Mouse (Mus musculus) thymus, postnatal 4 days (tissue): ENCODE results near the gene Iqce.

ENCODE experiments used
- DNase-seq: peaks from one replicate; pipeline ENCODE4 v3.0.0; 2021

Gene Iqce

GRCm38 (mm10) chr5:140661427-140661826 lies 40.8 kb downstream of the Iqce start:
- no peak for DNase-seq

DNA sequence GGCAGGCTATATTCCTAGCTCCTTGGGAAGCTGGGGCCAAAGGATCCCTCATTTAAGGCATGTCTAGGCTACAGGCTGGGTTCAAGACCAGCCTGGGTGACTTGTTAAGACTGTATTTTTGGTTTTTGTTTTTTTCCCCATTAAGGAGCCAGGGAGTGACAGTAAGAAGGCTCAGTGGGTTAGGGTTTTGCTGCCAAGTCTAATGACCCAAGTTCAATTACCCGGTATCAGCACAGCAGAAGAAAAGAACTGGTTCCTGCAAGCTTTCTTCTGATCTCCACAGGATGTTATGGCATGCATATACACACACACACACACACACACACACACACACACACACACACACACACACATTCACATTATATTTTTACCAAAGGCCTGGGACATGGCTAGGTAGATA lies 41.8 kb downstream of the Iqce start:
- DNase-seq, result no peak

DNA sequence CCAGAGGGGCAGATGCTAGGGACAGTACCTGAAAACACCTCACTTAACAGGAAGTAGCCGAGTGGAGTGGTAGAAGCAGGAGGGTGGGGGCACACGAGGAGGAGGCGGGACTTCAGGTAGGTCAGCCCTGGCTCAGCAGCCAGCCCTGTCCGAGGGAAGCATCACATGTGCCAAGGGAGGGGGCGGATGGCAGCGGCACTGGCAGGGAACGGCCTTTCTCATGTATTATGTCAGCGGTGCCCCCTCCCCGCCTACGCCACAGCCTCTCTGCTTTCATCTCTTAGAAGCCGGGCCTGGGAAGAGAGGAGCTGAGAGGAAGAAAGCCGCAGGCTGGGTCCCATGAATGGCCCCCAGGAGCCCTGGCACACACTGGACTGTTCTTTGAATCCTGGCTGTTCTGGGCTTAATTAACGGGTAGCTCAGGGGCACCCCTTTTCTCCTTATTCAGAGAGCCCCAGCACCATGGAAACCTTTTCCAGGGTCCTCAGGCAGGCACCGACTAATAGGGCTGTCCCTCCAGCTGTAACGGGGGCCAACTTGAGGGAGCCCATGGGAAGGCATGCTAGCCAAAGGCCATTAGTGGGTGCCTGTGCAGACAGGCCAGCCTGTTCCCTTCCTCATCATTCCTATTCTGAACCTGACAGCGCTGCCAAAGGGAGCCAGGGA lies 42.4 kb downstream of the Iqce start:
- DNase-seq, result no peak

GRCm38 (mm10) chr5:140654096-140654845 lies 47.9 kb downstream of the Iqce start:
- no peak for DNase-seq

GRCm38 (mm10) chr5:140652587-140652986 lies 49.6 kb downstream of the Iqce start:
- DNase-seq, result no peak

DNA sequence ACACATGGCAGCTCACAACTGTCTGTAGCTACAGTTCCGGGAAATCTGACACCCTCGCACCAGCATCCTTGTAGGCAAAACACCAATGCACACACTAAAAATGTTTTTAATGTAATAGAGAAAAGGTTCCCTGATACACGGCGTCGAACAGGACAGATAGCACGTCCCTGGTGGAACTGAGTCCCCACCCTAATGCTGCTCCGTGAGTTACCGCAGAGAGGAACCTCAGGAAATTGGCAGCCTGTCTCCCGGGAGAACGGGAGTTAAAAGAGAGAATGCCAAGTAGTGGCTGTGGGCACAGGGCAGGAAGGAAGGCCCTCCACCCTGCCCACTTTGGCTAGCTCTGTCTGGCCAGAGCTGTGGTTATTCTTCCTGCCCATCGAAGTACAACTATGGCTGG lies 50.9 kb downstream of the Iqce start:
- no peak for DNase-seq

DNA sequence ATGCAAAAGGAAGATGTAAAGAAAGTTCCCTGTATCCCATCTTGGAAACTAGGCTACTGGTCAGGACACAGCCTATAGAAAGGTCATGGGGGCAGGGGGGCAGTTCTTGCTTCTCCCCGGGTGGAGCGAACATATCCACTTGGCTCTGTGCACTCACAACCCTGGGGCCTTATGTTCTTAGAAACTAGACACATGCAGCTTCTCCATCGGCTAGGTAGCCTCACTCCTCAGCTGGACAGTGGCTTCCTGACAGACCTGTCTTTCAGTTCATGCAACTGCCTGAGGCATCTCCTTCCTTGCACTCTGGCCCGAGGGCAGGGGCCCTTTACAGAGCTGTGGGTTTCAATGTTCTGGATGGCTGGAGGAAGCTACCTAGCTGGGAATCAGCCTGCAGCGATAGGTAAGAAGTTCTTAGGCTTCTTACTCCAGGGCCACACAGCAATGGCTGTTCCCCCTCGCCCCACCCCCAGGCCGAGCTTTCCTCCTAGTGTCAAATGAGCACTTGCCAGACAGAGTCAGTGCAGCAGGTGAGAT lies 52.2 kb downstream of the Iqce start:
- DNase-seq, result no peak

DNA sequence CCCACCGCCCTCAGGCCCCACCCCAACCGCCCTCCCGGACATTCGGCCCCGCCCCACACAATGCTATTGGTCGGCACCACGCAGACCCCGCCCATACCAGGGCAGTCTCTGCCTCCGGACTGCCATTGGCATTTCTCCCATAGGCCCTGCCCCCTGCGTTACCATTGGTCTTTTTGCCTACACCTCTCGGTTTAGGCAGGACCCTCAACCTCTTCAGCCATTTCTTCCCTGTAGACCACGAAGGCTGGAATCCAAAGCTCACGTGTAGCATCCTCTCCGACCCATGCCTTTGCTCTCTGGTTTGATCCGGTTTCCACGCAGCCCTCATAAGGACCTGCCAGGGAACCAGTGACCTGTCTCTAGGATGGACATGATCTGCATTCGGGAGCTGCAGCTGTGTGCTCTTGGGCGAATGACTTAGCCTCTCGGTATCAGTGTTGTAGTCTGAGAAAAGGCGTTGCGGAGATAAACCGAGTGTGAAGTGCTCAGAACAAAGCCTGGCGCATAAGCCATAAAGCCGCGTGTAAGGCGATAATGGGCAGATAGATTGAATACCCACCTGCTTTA lies 53.0 kb downstream of the Iqce start:
- DNase-seq, result peak; percentile 100

- no peak for DNase-seq
Observed at GRCm38 (mm10) chr5:140648519-140649100, 53.6 kb downstream of the Iqce start, which contains the start of gene Ttyh3. Gene Ttyh3, minus strand, starts transcription at chr5:140649031.

GRCm38 (mm10) chr5:140647821-140648518 lies 54.2 kb downstream of the Iqce start:
- DNase-seq, result peak; percentile 73

GRCm38 (mm10) chr5:140647031-140647760 lies 55.0 kb downstream of the Iqce start:
- DNase-seq, result no peak

GRCm38 (mm10) chr5:140646171-140646570 lies 56.0 kb downstream of the Iqce start:
- DNase-seq, result no peak

DNA sequence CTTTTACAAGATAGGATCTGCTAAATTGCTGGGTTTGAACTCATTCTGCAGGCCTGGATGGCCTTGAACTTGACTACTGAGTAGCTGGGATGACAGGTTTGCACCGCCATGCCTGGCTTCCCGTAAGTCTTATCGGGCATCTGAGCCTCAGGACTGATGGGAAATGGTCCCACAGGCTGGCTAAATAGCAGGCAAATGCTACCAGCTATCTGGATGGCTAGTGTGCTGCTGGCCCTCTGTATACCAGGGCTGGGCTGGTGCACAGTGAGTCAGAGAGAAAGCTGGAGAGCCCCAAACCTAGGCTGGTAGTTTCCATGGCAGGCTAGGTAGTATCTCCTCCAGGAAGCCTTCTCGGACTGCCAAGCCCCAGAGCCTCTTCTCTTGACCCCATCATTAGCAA lies 56.7 kb downstream of the Iqce start:
- DNase-seq, result no peak

GRCm38 (mm10) chr5:140644702-140645201 lies 57.4 kb downstream of the Iqce start:
- peak; percentile 22 for DNase-seq

DNA sequence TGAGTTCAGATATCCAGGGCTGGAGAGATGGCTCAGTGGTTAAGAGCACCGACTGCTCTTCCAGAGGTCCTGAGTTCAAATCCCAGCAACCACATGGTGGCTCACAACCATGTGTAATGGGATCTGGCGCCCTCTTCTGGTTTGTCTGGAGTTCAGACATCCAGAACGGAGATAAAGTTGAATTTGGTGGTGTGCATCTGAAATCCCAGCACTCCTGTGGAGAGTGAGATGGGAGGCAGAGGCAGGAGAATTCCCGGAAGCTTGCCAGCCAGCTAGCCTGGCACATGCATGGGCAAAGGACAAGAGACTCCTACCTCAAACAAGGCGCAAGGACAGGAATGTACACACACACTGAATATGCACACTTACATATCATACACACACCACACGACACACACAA lies 57.9 kb downstream of the Iqce start:
- peak; percentile 72 for DNase-seq

DNA sequence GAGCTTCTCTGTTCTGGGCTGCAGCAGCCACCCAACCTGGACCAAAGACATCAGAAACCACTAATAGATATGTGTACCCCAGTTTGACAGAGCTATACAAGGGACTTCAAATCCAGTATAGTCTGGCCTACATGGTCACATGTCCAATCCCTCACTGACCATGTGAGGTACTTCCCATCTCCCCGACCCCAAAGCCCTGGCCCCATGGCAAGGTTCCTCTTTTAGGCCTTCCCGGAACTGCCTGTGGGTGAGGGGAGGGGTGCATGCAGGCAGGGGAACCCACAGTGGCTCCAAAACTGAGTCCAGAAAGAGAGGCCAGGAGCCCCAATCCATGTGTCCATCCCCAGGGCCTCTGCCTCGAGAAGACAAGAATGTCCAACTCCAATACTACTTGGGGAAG lies 60.1 kb downstream of the Iqce start:
- peak; percentile 23 for DNase-seq

DNA sequence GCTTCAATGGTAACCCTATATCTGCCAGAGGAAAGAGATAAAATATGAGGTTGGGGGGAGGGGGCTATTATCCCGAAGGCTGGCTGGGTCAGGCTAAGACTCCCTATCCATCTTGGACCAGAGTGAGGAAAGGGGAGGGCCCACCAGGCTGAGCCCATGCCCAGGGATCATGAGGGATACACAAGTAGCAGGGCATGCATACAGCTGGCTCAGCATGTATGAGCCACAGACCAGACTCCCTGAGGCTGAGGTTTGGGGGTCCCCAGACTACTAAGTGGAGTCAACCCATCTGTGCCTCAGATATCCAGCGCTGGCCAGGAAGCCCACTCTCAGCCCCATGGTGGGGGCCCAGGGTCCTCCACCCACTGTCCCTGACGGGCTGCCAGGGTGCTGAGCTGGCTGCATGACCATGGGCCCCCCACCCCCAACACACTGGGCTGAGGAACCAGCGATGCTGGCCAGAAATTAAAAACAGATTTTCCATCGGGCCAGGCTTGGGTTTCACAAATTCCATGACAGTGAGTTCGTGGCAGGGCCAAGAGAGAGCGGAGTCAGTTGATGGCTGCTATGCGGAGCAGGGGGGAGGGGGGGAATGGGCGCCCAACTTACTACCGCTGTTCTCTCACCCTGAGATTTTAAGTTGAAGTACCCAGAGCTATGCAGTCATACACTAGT lies 60.8 kb downstream of the Iqce start:
- DNase-seq, result peak; percentile 12

GRCm38 (mm10) chr5:140640812-140641211 lies 61.4 kb downstream of the Iqce start:
- DNase-seq, result peak; percentile 15

DNA sequence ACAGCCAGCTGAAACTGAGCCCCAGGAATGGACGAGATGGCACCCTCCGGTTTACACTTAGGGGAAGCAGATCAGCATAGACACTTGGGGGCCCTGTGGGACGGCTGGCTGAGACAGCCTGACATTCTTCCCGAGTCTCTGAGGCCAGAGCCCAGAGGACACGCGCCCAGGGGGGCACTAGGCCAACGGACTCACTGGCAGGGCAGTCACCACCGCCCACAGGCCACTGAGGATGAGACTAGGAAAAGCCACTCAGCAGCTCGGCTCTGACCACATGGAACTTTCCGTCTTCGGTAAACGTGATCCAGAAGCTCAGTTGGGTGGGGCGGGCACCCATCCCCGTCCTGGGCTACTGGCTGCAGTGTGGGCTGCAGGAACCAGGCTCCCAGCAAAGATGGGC lies 62.3 kb downstream of the Iqce start:
- DNase-seq, result peak; percentile 10

GRCm38 (mm10) chr5:140639312-140639711 lies 62.9 kb downstream of the Iqce start:
- DNase-seq, result no peak

GRCm38 (mm10) chr5:140638484-140638883 lies 63.7 kb downstream of the Iqce start:
- DNase-seq, result peak; percentile 30
